Mouse (Mus musculus): ENCODE data around the gene Stk32b.

DNA sequence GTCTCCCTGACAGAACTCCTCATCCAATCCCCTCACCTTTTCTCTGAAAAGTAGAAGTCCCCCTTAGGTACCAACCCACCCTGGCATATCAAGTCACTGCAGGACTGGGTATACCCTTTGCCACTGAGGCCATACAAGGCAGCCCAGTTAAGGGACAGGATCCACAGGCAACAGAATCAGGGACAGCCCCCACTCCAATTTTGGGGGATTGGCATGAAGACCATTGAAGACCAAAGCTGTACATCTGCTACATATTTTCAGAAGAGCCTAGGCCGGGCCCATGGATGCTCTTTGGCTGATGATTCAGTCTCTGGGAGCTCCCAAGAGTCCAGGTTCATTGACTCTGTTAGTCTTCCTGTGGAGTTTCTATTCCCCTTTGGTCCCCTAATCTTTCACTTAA lies 117.4 kb downstream of the Stk32b start:
- TF ChIP-seq POLR2A (IDR thresholded peaks at IDR 0.05; ENCODE audit: low read depth, low read length) (no peak), CTCF (conservative IDR thresholded peaks at IDR 0.05; ENCODE audit: insufficient read depth, insufficient read length, low read depth, low read length) (no peak)
